Mouse (Mus musculus): ENCODE data around the gene Rab19.
"Not testable (repeated sequence)": the region's sequence is repeated elsewhere in the genome, so short reads cannot be mapped to it uniquely, and the experiment has no call there.

Rab19 gene

GRCm38 (mm10) chr6:39433174-39433573 is 52.2 kb downstream of the Rab19 start:
- DNase-seq: no peak

DNA sequence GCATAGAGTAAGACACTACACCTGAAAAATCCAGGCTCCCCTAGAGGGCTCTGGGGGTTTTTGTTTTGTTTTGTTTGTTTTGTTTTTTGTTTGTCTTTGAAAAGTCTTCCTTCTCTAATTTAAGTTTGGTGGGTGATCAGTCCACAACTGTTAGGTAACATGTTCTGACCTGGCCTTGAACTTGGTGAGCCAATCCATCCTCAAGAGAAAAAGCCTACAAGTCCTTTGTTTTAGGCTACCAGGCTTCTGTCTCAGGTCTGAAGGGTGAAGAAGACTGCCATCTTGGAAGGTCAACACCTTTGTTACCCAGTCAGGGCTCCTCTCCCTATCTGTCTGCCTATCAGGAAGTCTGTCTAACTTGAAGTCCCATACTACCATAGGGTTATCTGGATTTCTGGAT is 52.7 kb downstream of the Rab19 start:
- no peak for DNase-seq

GRCm38 (mm10) chr6:39434111-39434885 is 53.3 kb downstream of the Rab19 start:
- no peak for DNase-seq

- DNase-seq: no peak
These were observed 54.0 kb downstream of the Rab19 start for GRCm38 (mm10) chr6:39434886-39435492.

DNA sequence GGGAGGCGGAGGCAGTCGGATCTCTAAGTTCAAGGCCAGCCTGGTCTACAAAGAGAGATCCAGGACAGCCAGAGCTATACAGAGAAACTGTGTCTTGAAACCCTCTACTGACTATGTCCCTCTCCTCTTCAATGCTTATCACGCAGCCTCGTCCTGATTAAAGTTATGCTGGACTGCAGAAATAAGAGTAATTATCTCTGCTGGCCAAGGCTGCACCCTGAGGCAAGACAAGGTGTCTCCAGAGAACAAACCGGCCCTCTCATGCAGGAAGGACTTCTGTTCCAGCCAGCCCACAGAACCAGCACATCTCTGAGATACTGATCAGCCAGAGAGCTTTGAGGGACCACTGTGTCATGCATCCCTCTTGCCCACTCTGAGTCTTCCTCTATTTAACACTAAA is 54.9 kb downstream of the Rab19 start:
- no peak for DNase-seq

GRCm38 (mm10) chr6:39437519-39437918 is 56.5 kb downstream of the Rab19 start:
- not testable (repeated sequence) for DNase-seq
